Mouse (Mus musculus) embryonic fibroblast, embryonic 13.5 days (primary cell): ENCODE measurements around the gene Cphx1. TPM values are rescaled to one million over a fixed set of nuclear protein-coding genes. Genes with fewer than 3 reads are reported as not detected.
"Not testable (repeated sequence)": the region's sequence is repeated elsewhere in the genome, so short reads cannot be mapped to it uniquely, and the experiment has no call there.

ENCODE experiments used
- H3K27ac ChIP-seq: 2 replicates; pipeline ENCODE4 v1.5.1; 2012; ENCODE audit warnings: low read length, control low read depth, inconsistent platforms; ENCODE audit not compliant: insufficient read depth
- H3K4me1 ChIP-seq: 2 replicates; pipeline ENCODE4 v1.6.1; 2011; ENCODE audit warnings: low read length; ENCODE audit not compliant: control insufficient read depth, insufficient read depth
- H3K4me3 ChIP-seq: 2 replicates; pipeline ENCODE4 v1.5.1; 2011; ENCODE audit warnings: mild to moderate bottlenecking, control low read depth, low read length; ENCODE audit not compliant: insufficient read depth
- polyA plus RNA-seq: library from polyadenylated mRNA; stranded (reverse); fragments of >200 nt; gene quantifications from 2 replicates; pipeline ENCODE4 v1.2.4, GENCODE M21; 2011; ENCODE audit warnings: low read depth; ENCODE audit not compliant: missing spikeins, insufficient read length

Gene Cphx1
- polyA plus RNA-seq, 1 experiment, result not detected

GRCm38 (mm10) chr14:25981880-25982279 is 43.8 kb downstream of the Cphx1 start:
- not testable (repeated sequence) for H3K4me3 ChIP-seq, H3K27ac ChIP-seq

More at GRCm38 (mm10) chr14:25981880-25982279, 43.8 kb downstream of the Cphx1 start:
- H3K4me1 ChIP-seq, result not testable (repeated sequence)

Other genes starting within 250 kb of the Cphx1 start
- gene Ppif, start 244.2 kb upstream of the Cphx1 start, polyA plus RNA-seq, result 11.3 and 11.6 TPM in 2 replicates
- gene Zcchc24, start 169.3 kb upstream of the Cphx1 start, polyA plus RNA-seq, result 116 and 122 TPM in 2 replicates
- gene Anxa11, start 96.1 kb upstream of the Cphx1 start, polyA plus RNA-seq, result 29.5 and 31.7 TPM in 2 replicates
- gene Plac9a, start 35.2 kb upstream of the Cphx1 start, polyA plus RNA-seq, result 1.9 and 4.5 TPM in 2 replicates
- 0.68 and 4.0 TPM in 2 replicates for gene Tmem254a, start 10.6 kb upstream of the Cphx1 start, polyA plus RNA-seq
- gene Duxbl1, start 40.3 kb downstream of the Cphx1 start, polyA plus RNA-seq, result 0.22 and 1.2 TPM in 2 replicates
- gene Gm9780, start 104.4 kb downstream of the Cphx1 start, polyA plus RNA-seq, result 0.93 and 0.99 TPM in 2 replicates
- gene Tmem254c, start 129.1 kb downstream of the Cphx1 start, polyA plus RNA-seq, result 9.6 and 18.9 TPM in 2 replicates
- not detected in 2 replicates for gene Cphx2, start 143.2 kb downstream of the Cphx1 start, polyA plus RNA-seq
- gene Cphx3, start 144.0 kb downstream of the Cphx1 start, polyA plus RNA-seq, result not detected in 2 replicates
- not detected in 2 replicates for gene Duxbl2, start 180.0 kb downstream of the Cphx1 start, polyA plus RNA-seq
- gene Plac9b, start 244.2 kb downstream of the Cphx1 start, polyA plus RNA-seq, result 12.0 and 12.2 TPM in 2 replicates